Mouse (Mus musculus) hindbrain, embryonic 11.5 days (tissue): ENCODE measurements around the gene Clk4. TPM values are rescaled to one million over a fixed set of nuclear protein-coding genes. Genes with fewer than 3 reads are reported as not detected.

Experiments used
- ATAC-seq: fragments of 200-750 bp; cut with Nextera tagmentation; 2 replicates; pipeline ENCODE4 v1.8.0; 2017; ENCODE audit warnings: mild to moderate bottlenecking, moderate TSS enrichment, moderate library complexity; ENCODE audit not compliant: low FRiP score
- DNase-seq: peaks from one replicate; pipeline ENCODE4 v3.0.0-alpha.2; 2015; ENCODE audit warnings: low spot score
- H3K27ac ChIP-seq: fragments of 300-500 bp; sonication (generic); 2 replicates; pipeline ENCODE4 v1.5.1; 2014; ENCODE audit warnings: mild to moderate bottlenecking, low read depth, low read length
- H3K27me3 ChIP-seq: fragments of 300-500 bp; sonication (generic); 2 replicates; pipeline ENCODE4 v1.6.1; 2014; ENCODE audit warnings: mild to moderate bottlenecking, low read length, moderate library complexity, mixed read lengths; ENCODE audit not compliant: control insufficient read depth, insufficient read depth
- H3K36me3 ChIP-seq: fragments of 300-500 bp; sonication (generic); 2 replicates; pipeline ENCODE4 v1.6.1; 2014; ENCODE audit warnings: mild to moderate bottlenecking, low read length, moderate library complexity, mixed read lengths; ENCODE audit not compliant: control insufficient read depth, insufficient read depth
- H3K4me1 ChIP-seq: fragments of 300-500 bp; sonication (generic); replicated peaks from 2 replicates; pipeline ENCODE4 v1.6.1; 2014; ENCODE audit warnings: low read length, mixed read lengths; ENCODE audit not compliant: control insufficient read depth, insufficient read depth
- H3K4me2 ChIP-seq: fragments of 300-500 bp; sonication (generic); replicated peaks from 2 replicates; pipeline ENCODE4 v1.6.1; 2014; ENCODE audit warnings: mild to moderate bottlenecking, low read depth, low read length
- H3K4me3 ChIP-seq: fragments of 300-500 bp; sonication (generic); 2 replicates; pipeline ENCODE4 v1.5.1; 2014; ENCODE audit warnings: low read depth, low read length
- H3K9ac ChIP-seq: fragments of 300-500 bp; sonication (generic); 2 replicates; pipeline ENCODE4 v1.6.1; 2014; ENCODE audit warnings: low read depth, low read length
- H3K9me3 ChIP-seq: fragments of 300-500 bp; sonication (generic); 2 replicates; pipeline ENCODE4 v1.6.1; 2016; ENCODE audit warnings: low read length; ENCODE audit not compliant: control insufficient read depth
- WGBS: fragments of 180-500 bp; shearing (Covaris S2); extraction: QIAGEN DNeasy Blood & Tissue Kit; methylation state at CpG from one replicate; pipeline ENCODE4 v1.1.7; 2014; 5-methylcytosine and 5-hydroxymethylcytosine counted together
- polyA plus RNA-seq: library from polyadenylated mRNA; unstranded; fragments of >200 nt; fragmentation: Nextera tagmentation; extraction: Ambion mirVana; gene quantifications from 2 replicates; pipeline ENCODE4 v1.2.1, GENCODE M21; 2014

Gene Clk4
- polyA plus RNA-seq, 1 experiment from 2014 or later: 141 TPM

DNA sequence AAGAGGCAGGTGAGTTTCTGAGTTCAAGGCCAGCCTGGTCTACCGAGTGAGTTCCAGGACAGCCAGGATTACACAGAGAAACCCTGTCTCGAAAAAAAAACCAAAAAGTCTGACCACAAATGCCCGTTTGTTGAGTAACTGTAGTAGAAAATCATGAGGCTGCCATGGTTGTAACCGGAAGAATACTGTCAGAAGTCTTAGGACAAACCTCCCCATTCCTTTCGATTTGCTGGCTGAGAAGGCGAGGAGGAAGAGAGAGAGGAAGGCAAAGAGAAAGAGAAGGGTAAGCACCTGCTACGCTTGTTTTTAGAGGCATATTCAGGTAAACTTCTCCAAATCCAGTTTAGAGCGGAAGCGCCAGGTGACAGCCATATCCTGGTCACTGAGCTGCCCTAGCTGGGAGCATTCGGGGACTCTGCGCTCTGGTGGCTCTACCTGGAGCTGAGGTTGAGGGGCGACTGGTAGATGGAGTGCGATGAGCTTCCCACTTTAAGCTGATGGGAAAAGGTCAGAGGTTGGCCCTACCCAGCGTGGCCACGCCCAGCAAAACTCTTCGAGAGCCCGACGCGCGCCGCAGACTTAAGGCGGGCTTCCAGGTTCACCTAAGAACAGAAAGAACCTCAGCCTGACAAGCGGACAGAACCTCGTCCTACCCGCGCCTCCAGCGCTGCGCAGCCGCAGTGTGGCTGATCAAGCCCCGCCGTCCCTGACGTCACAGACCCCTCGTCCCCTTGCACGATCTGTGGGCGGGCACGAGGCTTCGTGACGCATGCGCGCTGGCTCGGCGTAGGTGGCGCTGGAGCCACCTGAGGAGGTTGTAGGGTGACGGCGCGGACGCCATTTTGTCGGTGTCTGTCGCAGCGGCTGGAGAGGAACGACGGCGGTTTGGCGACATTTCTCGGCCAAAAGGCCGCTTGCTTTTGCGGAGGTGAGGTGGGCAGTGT is 1.1 kb downstream of the Clk4 start, which contains the start of gene BC049762:
BC049762 (minus strand) TSS at position 705 of the 944 bp plus-strand sequence.
- Histone ChIP-seq H3K4me1 (peaks cover 2% of the 10 kb centered on the region; the same call in 1 of the 2 replicates), H3K9ac (peak within 1 kb of the TSS; percentile 97), H3K4me2 (peak within 1 kb of the TSS; percentile 83), H3K9me3 (no peaks in the 10 kb centered on the region), H3K4me3 (peak within 1 kb of the TSS; percentile 94), H3K27ac (peak within 1 kb of the TSS; percentile 91), H3K36me3 (no peaks in the 10 kb centered on the region), H3K27me3 (no peaks in the 10 kb centered on the region)
- WGBS: 9% methylated on average over 57 of the region's 57 CpGs
- peak; percentile 99 for DNase-seq
- peak; percentile 99 for ATAC-seq

DNA sequence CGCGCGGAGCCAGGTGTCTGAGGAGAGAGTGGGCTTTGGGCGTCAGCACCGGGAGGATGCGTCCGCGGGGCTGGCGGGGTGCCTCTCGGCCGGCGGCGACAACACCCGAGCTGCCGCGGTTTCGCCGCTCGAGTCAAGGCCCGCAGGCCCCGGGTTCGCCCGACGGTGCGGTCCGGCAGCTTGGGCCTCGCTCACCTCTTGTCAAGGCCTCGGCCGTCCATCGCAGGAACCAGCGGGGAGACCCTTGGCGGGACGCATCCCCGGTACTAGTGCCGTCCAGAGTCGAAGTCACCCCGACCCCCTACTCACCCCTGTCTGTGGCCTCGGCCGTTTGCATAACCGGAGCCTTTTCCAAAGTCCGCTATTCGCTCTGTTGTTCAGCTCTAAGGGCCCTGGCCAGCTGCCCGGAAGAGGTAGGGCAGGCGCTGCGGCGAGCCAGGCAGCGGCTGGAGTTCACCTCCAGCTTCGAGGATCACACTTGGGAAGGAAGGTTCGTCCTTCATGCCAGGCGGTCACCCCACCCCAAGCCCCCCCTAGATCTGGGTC is 1.8 kb downstream of the Clk4 start:
- no peaks in the 10 kb centered on the region for H3K36me3 ChIP-seq
- H3K9ac ChIP-seq: peak overlapping the region; percentile 97
- H3K4me1 ChIP-seq: peaks cover 2% of the 10 kb centered on the region; the same call in 1 of the 2 replicates
- under 1% methylated on average over 50 of the region's 50 CpGs for WGBS
- H3K4me3 ChIP-seq: peak overlapping the region; percentile 94
- DNase-seq: no peak
- peak overlapping the region; percentile 91 for H3K27ac ChIP-seq
- no peaks in the 10 kb centered on the region for H3K27me3 ChIP-seq
- no peaks in the 10 kb centered on the region for H3K9me3 ChIP-seq
- H3K4me2 ChIP-seq: peak overlapping the region; percentile 83
- ATAC-seq: peak; percentile 76

DNA sequence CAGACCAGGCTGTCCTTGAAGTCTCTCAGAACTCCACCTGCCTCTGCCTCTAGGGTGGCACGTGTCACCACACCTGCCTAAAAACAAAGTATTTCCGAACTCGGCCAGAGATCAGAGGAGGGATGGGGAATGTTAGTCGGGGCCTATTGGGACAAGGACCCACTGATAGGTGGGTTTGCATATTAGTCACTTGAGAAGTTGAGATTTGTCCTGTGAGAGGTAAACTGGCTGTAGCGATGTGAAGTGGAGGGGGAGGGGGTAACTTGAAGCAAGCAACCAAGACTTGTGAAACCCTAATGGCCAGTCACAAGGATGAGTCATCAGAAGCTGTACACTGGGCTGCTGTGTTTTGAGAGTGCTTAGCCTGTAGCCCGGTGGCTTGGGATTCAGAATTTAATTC is 2.8 kb downstream of the Clk4 start:
- Histone ChIP-seq H3K27me3 (no peaks in the 10 kb centered on the region), H3K36me3 (no peaks in the 10 kb centered on the region), H3K4me1 (peaks cover 2% of the 10 kb centered on the region; the same call in 1 of the 2 replicates), H3K9me3 (no peaks in the 10 kb centered on the region), H3K27ac (no peak overlapping the region), H3K9ac (no peak overlapping the region; the same call in 1 of the 2 replicates), H3K4me3 (peak overlapping the region; percentile 94), H3K4me2 (peak overlapping the region; percentile 83)
- no peak for ATAC-seq
- WGBS: 34% methylated on average over 6 of the region's 6 CpGs
- DNase-seq: no peak

DNA sequence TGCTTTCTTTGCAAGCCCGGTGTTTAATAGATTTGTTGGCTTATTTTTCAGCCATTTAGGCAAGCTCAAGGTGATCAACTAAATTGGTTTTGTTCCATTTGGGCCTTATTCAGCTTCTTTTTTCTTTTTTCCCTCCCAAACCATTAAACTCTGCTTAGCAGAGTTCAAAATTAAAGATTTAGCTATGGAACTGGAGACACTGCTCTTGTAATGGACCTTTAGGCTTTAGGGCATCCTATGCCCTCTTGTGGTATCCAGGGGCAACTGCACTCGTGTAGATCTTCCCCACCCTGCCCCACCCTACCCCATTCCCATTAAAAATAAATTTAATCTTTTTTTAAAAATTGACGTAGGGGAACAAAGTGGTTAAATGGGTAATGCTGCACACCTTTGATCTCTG is 3.8 kb downstream of the Clk4 start:
- H3K27me3 ChIP-seq: no peaks in the 10 kb centered on the region
- DNase-seq (peak; percentile 57), ATAC-seq (no peak)
- no peak overlapping the region for H3K9ac ChIP-seq
- H3K27ac ChIP-seq: no peak overlapping the region
- 58% methylated on average over 3 of the region's 3 CpGs for WGBS
- no peaks in the 10 kb centered on the region for H3K9me3 ChIP-seq
- H3K4me3 ChIP-seq: no peak overlapping the region
- H3K4me1 ChIP-seq: peaks cover 2% of the 10 kb centered on the region; the same call in 1 of the 2 replicates
- no peaks in the 10 kb centered on the region for H3K36me3 ChIP-seq
- H3K4me2 ChIP-seq: 0 out of 2 replicates have a peak overlapping the region, but pooled peaks have one; percentile 3

GRCm38 (mm10) chr11:51274418-51274817 is 12.9 kb downstream of the Clk4 start:
- H3K27ac ChIP-seq: no peak overlapping the region
- H3K4me1 ChIP-seq: no peaks in the 10 kb centered on the region
- no peaks in the 10 kb centered on the region for H3K27me3 ChIP-seq
- 73% methylated on average over 1 of the region's 1 CpGs for WGBS
- no peak overlapping the region for H3K4me2 ChIP-seq
- ATAC-seq: no peak
- H3K9me3 ChIP-seq: no peaks in the 10 kb centered on the region
- H3K9ac ChIP-seq: no peak overlapping the region
- H3K4me3 ChIP-seq: no peak overlapping the region
- no peak for DNase-seq
- H3K36me3 ChIP-seq: 0 out of 2 replicates have a peak, but pooled peaks cover 6% of the 10 kb centered on the region

DNA sequence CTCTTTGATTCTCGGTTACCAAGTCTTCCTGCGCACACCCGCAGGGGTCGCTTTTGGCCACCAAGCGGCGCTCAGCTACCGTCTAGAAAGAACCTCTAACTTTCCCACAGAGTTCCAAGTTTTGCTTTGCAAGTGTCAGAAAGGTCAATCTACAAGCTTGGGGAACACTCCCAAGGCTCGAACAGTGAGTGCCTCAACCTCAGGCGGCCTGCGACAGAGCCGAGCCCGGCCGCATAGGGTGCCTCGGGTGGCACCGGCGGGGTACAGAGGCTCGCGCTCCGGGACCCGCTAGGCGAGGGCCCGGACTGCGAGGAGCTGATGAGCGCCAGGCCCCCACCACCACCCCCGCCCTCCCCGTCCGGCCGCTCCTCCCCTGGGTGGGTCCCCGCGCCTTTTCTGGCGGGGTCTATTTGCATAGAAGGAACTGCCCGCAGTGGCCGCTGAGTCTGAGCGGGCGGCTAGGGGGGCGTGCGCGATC is 28.1 kb downstream of the Clk4 start, which contains the start of gene Col23a1:
Col23a1 (plus strand) TSS at position 357 of the 478 bp plus-strand sequence.
- H3K4me3 ChIP-seq: peak within 1 kb of the TSS; percentile 50
- DNase-seq (peak; percentile 86), ATAC-seq (peak; percentile 88)
- no peak within 1 kb of the TSS for H3K27ac ChIP-seq
- WGBS: under 1% methylated on average over 31 of the region's 38 CpGs
- H3K36me3 ChIP-seq: no peaks in the 10 kb centered on the region
- H3K9me3 ChIP-seq: no peaks in the 10 kb centered on the region
- peaks cover 4% of the 10 kb centered on the region; the same call in 1 of the 2 replicates for H3K4me1 ChIP-seq
- peak within 1 kb of the TSS; percentile 60 for H3K9ac ChIP-seq
- H3K27me3 ChIP-seq: peaks cover 3% of the 10 kb centered on the region; the same call in 1 of the 2 replicates
- H3K4me2 ChIP-seq: peak within 1 kb of the TSS; percentile 90

GRCm38 (mm10) chr11:51290066-51290955 is 28.8 kb downstream of the Clk4 start:
- Histone ChIP-seq H3K4me2 (peak overlapping the region; percentile 90), H3K9me3 (no peaks in the 10 kb centered on the region), H3K27me3 (peaks cover 3% of the 10 kb centered on the region; the same call in 1 of the 2 replicates), H3K36me3 (no peaks in the 10 kb centered on the region), H3K9ac (peak overlapping the region; percentile 60), H3K4me3 (peak overlapping the region; percentile 50), H3K27ac (no peak overlapping the region), H3K4me1 (peaks cover 4% of the 10 kb centered on the region; the same call in 1 of the 2 replicates)
- ATAC-seq (peak; percentile 88), DNase-seq (peak; percentile 80)
- 2% methylated on average over 43 of the region's 74 CpGs for WGBS
